Mouse (Mus musculus) T-helper 2 cell (primary cell): ENCODE measurements around the gene Frmpd4.

ENCODE experiments used
- in situ Hi-C: fragments of 300-600 bp; cut with MboI, MseI; formaldehyde crosslinking; loops from one replicate; pipeline ENCODE4 v1.15.1; 2025; ENCODE audit warnings: high pct_unique_total_duplicates

Gene Frmpd4

GRCm38 (mm10) chrX:168577131-168577530, at the start of gene Frmpd4:
Frmpd4 (minus strand) TSS chrX:168577231.
- in situ Hi-C loops, result no loop called here

GRCm38 (mm10) chrX:168595193-168595592, 18.2 kb upstream of the Frmpd4 start:
- in situ Hi-C loops, result no loop called here

GRCm38 (mm10) chrX:168584303-168584702, 7.3 kb upstream of the Frmpd4 start:
- in situ Hi-C loops, result no loop called here

- in situ Hi-C loops, result no loop called here
Observed at GRCm38 (mm10) chrX:168571808-168572207, 5.2 kb downstream of the Frmpd4 start.

- in situ Hi-C loops, result loop anchor here (10.0 kb wide), 1 partner anchor 796 kb away; no protein-coding TSS in a partner anchor
Observed at GRCm38 (mm10) chrX:168569231-168569630, 7.8 kb downstream of the Frmpd4 start.

GRCm38 (mm10) chrX:168505254-168505653, 71.8 kb downstream of the Frmpd4 start:
- in situ Hi-C loops, result no loop called here

GRCm38 (mm10) chrX:168455233-168455632, 121.8 kb downstream of the Frmpd4 start:
- in situ Hi-C loops, result no loop called here

GRCm38 (mm10) chrX:168431206-168431605, 145.8 kb downstream of the Frmpd4 start:
- in situ Hi-C loops, result no loop called here

GRCm38 (mm10) chrX:168429814-168430213, 147.2 kb downstream of the Frmpd4 start:
- in situ Hi-C loops, result no loop called here

- in situ Hi-C loops, result loop anchor here (25.0 kb wide), 1 partner anchor 522 kb away; no protein-coding TSS in a partner anchor
Observed at GRCm38 (mm10) chrX:168415403-168415802, 161.6 kb downstream of the Frmpd4 start.

- in situ Hi-C loops, result loop anchor here (25.0 kb wide), 1 partner anchor 534 kb away; no protein-coding TSS in a partner anchor
Observed at GRCm38 (mm10) chrX:168403512-168403911, 173.5 kb downstream of the Frmpd4 start.

- in situ Hi-C loops, result no loop called here
Observed at GRCm38 (mm10) chrX:168350431-168350830, 226.6 kb downstream of the Frmpd4 start.

GRCm38 (mm10) chrX:168349320-168350225, 227.5 kb downstream of the Frmpd4 start:
- in situ Hi-C loops, result no loop called here

GRCm38 (mm10) chrX:168338212-168338611, 238.8 kb downstream of the Frmpd4 start:
- in situ Hi-C loops, result no loop called here

GRCm38 (mm10) chrX:168325161-168325560, 251.9 kb downstream of the Frmpd4 start:
- in situ Hi-C loops, result no loop called here

GRCm38 (mm10) chrX:168312158-168312557, 264.9 kb downstream of the Frmpd4 start:
- in situ Hi-C loops, result no loop called here

GRCm38 (mm10) chrX:168310143-168310542, 266.9 kb downstream of the Frmpd4 start:
- in situ Hi-C loops, result no loop called here

- in situ Hi-C loops, result no loop called here
Observed at GRCm38 (mm10) chrX:168292506-168292905, 284.5 kb downstream of the Frmpd4 start.

GRCm38 (mm10) chrX:168207034-168207433, 370.0 kb downstream of the Frmpd4 start:
- in situ Hi-C loops, result no loop called here

GRCm38 (mm10) chrX:168191944-168192343, 385.1 kb downstream of the Frmpd4 start:
- in situ Hi-C loops, result no loop called here

- in situ Hi-C loops, result no loop called here
Observed at GRCm38 (mm10) chrX:168189563-168189962, 387.5 kb downstream of the Frmpd4 start.

- in situ Hi-C loops, result no loop called here
Observed at GRCm38 (mm10) chrX:168163001-168163400, 414.0 kb downstream of the Frmpd4 start.

GRCm38 (mm10) chrX:168158866-168159265, 418.2 kb downstream of the Frmpd4 start:
- in situ Hi-C loops, result no loop called here
